ENCODE assay signal across 11 mouse cellular contexts in genomic region chr13:44913560-44913959, GRCm38 (mm10).
DNase-seq lines count a peak whose midpoint lies in the region; ATAC-seq and TF ChIP-seq lines count a peak whose summit lies in the region.
"Had no signal": no experiment of that assay in that cellular context is flagged by ENCODE, and none has a peak within 500 bp of the region (broad histone marks: within the 10 kb centered on the region; RNA-seq: fewer than 3 reads in every experiment).

No protein-coding gene starts in this region.

- ATAC-seq in hindbrain, embryonic 14.5 days (ENCODE audit: low FRiP score): no peak
- ATAC-seq in midbrain, embryonic 16.5 days: 0 out of 2 replicates have a peak, but pooled peaks have one; percentile 29

- H3K36me3 ChIP-seq in hindbrain, embryonic 14.5 days (replicated peaks; ENCODE audit: control insufficient read depth, insufficient read depth): peaks cover 96% of the 10 kb centered on the region
- peaks cover 38% of the 10 kb centered on the region for H3K36me3 ChIP-seq in midbrain, embryonic 16.5 days (ENCODE audit: control insufficient read depth, insufficient read depth, low read length)

- TF ChIP-seq POLR2A in lung, adult 2 months (IDR thresholded peaks at IDR 0.05; ENCODE audit: borderline replicate concordance, extremely low read depth, low read depth, low read length): no peak

- H3K4me2 ChIP-seq in hindbrain, embryonic 14.5 days (replicated peaks): no peak overlapping the region
- H3K4me2 ChIP-seq in midbrain, embryonic 16.5 days (ENCODE audit: low read length): no peak overlapping the region
- H3K4me2 ChIP-seq: heart, embryonic 13.5 days; limb, embryonic 15.5 days had no signal

- no peak overlapping the region for H3K9ac ChIP-seq in hindbrain, embryonic 14.5 days
- H3K9ac ChIP-seq in midbrain, embryonic 16.5 days (ENCODE audit: low read depth, low read length): no peak overlapping the region
- H3K9ac ChIP-seq: heart, embryonic 13.5 days; limb, embryonic 15.5 days had no signal

- H3K27me3 ChIP-seq in hindbrain, embryonic 14.5 days (ENCODE audit: control insufficient read depth, insufficient read depth, low read length): no peaks in the 10 kb centered on the region
- no peaks in the 10 kb centered on the region for H3K27me3 ChIP-seq in midbrain, embryonic 16.5 days (ENCODE audit: control insufficient read depth, insufficient read depth, low read depth, low read length)
- H3K27me3 ChIP-seq: heart, embryonic 13.5 days; limb, embryonic 15.5 days had no signal

- H3K4me3 ChIP-seq in lung, adult 2 months (replicated peaks; ENCODE audit: extremely low read depth, low read depth, low read length): no peak overlapping the region
- no peak overlapping the region for H3K4me3 ChIP-seq in hindbrain, embryonic 14.5 days (replicated peaks; ENCODE audit: low read length)
- no peak overlapping the region for H3K4me3 ChIP-seq in midbrain, embryonic 16.5 days (ENCODE audit: low read depth, low read length)
- H3K4me3 ChIP-seq: heart, embryonic 13.5 days; limb, embryonic 15.5 days; myocyte had no signal

- H3K9me3 ChIP-seq in hindbrain, embryonic 14.5 days (ENCODE audit: control insufficient read depth, low read length): no peaks in the 10 kb centered on the region
- H3K9me3 ChIP-seq in midbrain, embryonic 16.5 days (replicated peaks; ENCODE audit: control insufficient read depth, low read length, poor library complexity, severe bottlenecking): no peaks in the 10 kb centered on the region
- H3K9me3 ChIP-seq: heart, embryonic 13.5 days; limb, embryonic 15.5 days had no signal

- peak; percentile 45 to 63 for DNase-seq in cerebellum, postnatal 25 days
- no peak for DNase-seq in cerebellum, adult 9-10 months
- no peak for DNase-seq in lung, adult 2 months
- no peak for DNase-seq in lung, postnatal 10 days
- peak; percentile 49 for DNase-seq in hindbrain, embryonic 14.5 days (ENCODE audit: low spot score)
- no peak for DNase-seq in testis, postnatal 10 days (ENCODE audit: low spot score)
- DNase-seq in left cerebral cortex, adult 9 months (ENCODE audit: low spot score in 2 of 2): no peak

- 64% methylated on average over 7 of the region's 7 CpGs for WGBS in lung, adult 2 months
- 57% methylated on average over 7 of the region's 7 CpGs for WGBS in hindbrain, embryonic 14.5 days
- WGBS in midbrain, embryonic 16.5 days: 54% methylated on average over 7 of the region's 7 CpGs

- H3K27ac ChIP-seq in hindbrain, embryonic 14.5 days: no peak overlapping the region
- no peak overlapping the region for H3K27ac ChIP-seq in midbrain, embryonic 16.5 days (ENCODE audit: low read length)
- H3K27ac ChIP-seq: heart, embryonic 13.5 days; limb, embryonic 15.5 days had no signal

- no peaks in the 10 kb centered on the region for H3K4me1 ChIP-seq in lung, adult 2 months (ENCODE audit: control insufficient read depth, insufficient read depth, low read length)
- H3K4me1 ChIP-seq in hindbrain, embryonic 14.5 days (replicated peaks; ENCODE audit: control insufficient read depth, insufficient read depth, low read length): peaks cover 3% of the 10 kb centered on the region; the same call in 1 of the 2 replicates
- no peaks in the 10 kb centered on the region for H3K4me1 ChIP-seq in midbrain, embryonic 16.5 days (ENCODE audit: control insufficient read depth, insufficient read depth, low read length)

- peak; percentile 26; the same call in 1 of the 2 replicates for TF ChIP-seq CTCF in lung, adult 2 months (IDR thresholded peaks at IDR 0.05; ENCODE audit: insufficient read depth, low read length)

Comparison
In these comparisons a context has a peak if more than half of its experiments do, and no peak if none do; other contexts are left out.
1. DNase-seq: peak in cerebellum, postnatal 25 days (2 of 2) and hindbrain, embryonic 14.5 days (single experiment); none in cerebellum, adult 9-10 months (single experiment), lung, adult 2 months (single experiment), lung, postnatal 10 days (single experiment), testis, postnatal 10 days (single experiment) and left cerebral cortex, adult 9 months (0 of 2).